Mouse (Mus musculus) liver, embryonic 16.5 days (tissue): Measurements from ENCODE around the gene Gm9573. TPM values are rescaled to one million over a fixed set of nuclear protein-coding genes. Genes with fewer than 3 reads are reported as not detected.

Experiments used
- ATAC-seq: fragments of 200-750 bp; cut with Nextera tagmentation; 2 replicates; pipeline ENCODE4 v1.8.0; 2017; ENCODE audit warnings: low read depth, mild to moderate bottlenecking, moderate number of reproducible peaks, moderate library complexity
- H3K27ac ChIP-seq: fragments of 300-500 bp; sonication (generic); 2 replicates; pipeline ENCODE4 v1.5.1; 2014; ENCODE audit warnings: mild to moderate bottlenecking, low read length
- H3K27me3 ChIP-seq: fragments of 300-500 bp; sonication (generic); 2 replicates; pipeline ENCODE4 v1.6.1; 2014; ENCODE audit warnings: low read depth, low read length, mixed read lengths; ENCODE audit not compliant: control insufficient read depth, insufficient read depth
- H3K36me3 ChIP-seq: fragments of 300-500 bp; sonication (generic); 2 replicates; pipeline ENCODE4 v1.6.1; 2014; ENCODE audit warnings: mild to moderate bottlenecking; ENCODE audit not compliant: control insufficient read depth, insufficient read depth
- H3K4me1 ChIP-seq: fragments of 300-500 bp; sonication (generic); 2 replicates; pipeline ENCODE4 v1.6.1; 2014; ENCODE audit warnings: low read depth, low read length, mixed read lengths; ENCODE audit not compliant: control insufficient read depth
- H3K4me2 ChIP-seq: fragments of 300-500 bp; sonication (generic); 2 replicates; pipeline ENCODE4 v1.6.1; 2014; ENCODE audit warnings: low read depth, low read length, mixed read lengths
- H3K4me3 ChIP-seq: fragments of 300-500 bp; sonication (generic); 2 replicates; pipeline ENCODE4 v1.5.1; 2014; ENCODE audit warnings: low read depth, mild to moderate bottlenecking, low read length
- H3K9ac ChIP-seq: fragments of 300-500 bp; sonication (generic); 2 replicates; pipeline ENCODE4 v1.6.1; 2014; ENCODE audit warnings: low read depth, low read length
- H3K9me3 ChIP-seq: fragments of 300-500 bp; sonication (generic); replicated peaks from 2 replicates; pipeline ENCODE4 v1.6.1; 2016; ENCODE audit warnings: low read length; ENCODE audit not compliant: control insufficient read depth
- WGBS: fragments of 180-500 bp; shearing (Covaris S2); extraction: QIAGEN DNeasy Blood & Tissue Kit; methylation state at CpG from one replicate; pipeline ENCODE4 v1.1.7; 2014; ENCODE audit not compliant: insufficient replicate concordance; 5-methylcytosine and 5-hydroxymethylcytosine counted together
- polyA plus RNA-seq: library from polyadenylated mRNA; unstranded; fragments of >200 nt; fragmentation: Nextera tagmentation; extraction: Ambion mirVana; gene quantifications from 2 replicates; pipeline ENCODE4 v1.2.1, GENCODE M21; 2015

The Gm9573 gene
- not detected in 2 replicates for polyA plus RNA-seq

GRCm38 (mm10) chr17:35626537-35626936 is at the start of gene Gm9573:
Gene Gm9573 (minus strand): TSS chr17:35626637.
- Histone ChIP-seq H3K36me3 (no peaks in the 10 kb centered on the region), H3K4me1 (no peaks in the 10 kb centered on the region), H3K9ac (no peak within 1 kb of the TSS), H3K27ac (no peak within 1 kb of the TSS), H3K4me2 (no peak within 1 kb of the TSS), H3K9me3 (no peaks in the 10 kb centered on the region), H3K4me3 (no peak within 1 kb of the TSS), H3K27me3 (no peaks in the 10 kb centered on the region)
- no peak for ATAC-seq
- WGBS = 68% methylated on average over 7 of the region's 7 CpGs

- peak; percentile 97 for ATAC-seq
- H3K9me3 ChIP-seq = no peaks in the 10 kb centered on the region
- H3K4me1 ChIP-seq = peaks cover 6% of the 10 kb centered on the region
- WGBS = 2% methylated on average over 23 of the region's 23 CpGs
- peak within 1 kb of the TSS; percentile 70 for H3K4me3 ChIP-seq
- no peaks in the 10 kb centered on the region for H3K27me3 ChIP-seq
- H3K36me3 ChIP-seq = no peaks in the 10 kb centered on the region
- H3K27ac ChIP-seq = no peak within 1 kb of the TSS
- H3K4me2 ChIP-seq = peak within 1 kb of the TSS; percentile 67
- peak within 1 kb of the TSS; percentile 80 for H3K9ac ChIP-seq
Observed at GRCm38 (mm10) chr17:35673416-35674035, 47.1 kb upstream of the Gm9573 start, which contains the start of gene Gtf2h4. Gene Gtf2h4 (minus strand): TSS chr17:35673739.

- no peaks in the 10 kb centered on the region for H3K9me3 ChIP-seq
- ATAC-seq = no peak
- no peaks in the 10 kb centered on the region for H3K27me3 ChIP-seq
- no peak overlapping the region for H3K27ac ChIP-seq
- no peak overlapping the region for H3K4me2 ChIP-seq
- H3K4me3 ChIP-seq = no peak overlapping the region
- no peaks in the 10 kb centered on the region for H3K36me3 ChIP-seq
- no peak overlapping the region for H3K9ac ChIP-seq
- peaks cover 10% of the 10 kb centered on the region for H3K4me1 ChIP-seq
- 85% methylated on average over 6 of the region's 6 CpGs for WGBS
Observed at GRCm38 (mm10) chr17:35672527-35672926, 46.1 kb upstream of the Gm9573 start.

GRCm38 (mm10) chr17:35671846-35672245 is 45.4 kb upstream of the Gm9573 start:
- H3K4me2 ChIP-seq = no peak overlapping the region
- no peak overlapping the region for H3K27ac ChIP-seq
- H3K9ac ChIP-seq = no peak overlapping the region
- H3K4me3 ChIP-seq = no peak overlapping the region
- H3K4me1 ChIP-seq = peaks cover 13% of the 10 kb centered on the region
- no peak for ATAC-seq
- 78% methylated on average over 6 of the region's 6 CpGs for WGBS
- H3K27me3 ChIP-seq = no peaks in the 10 kb centered on the region
- no peaks in the 10 kb centered on the region for H3K36me3 ChIP-seq
- H3K9me3 ChIP-seq = no peaks in the 10 kb centered on the region

- no peak overlapping the region for H3K4me3 ChIP-seq
- H3K4me2 ChIP-seq = no peak overlapping the region
- no peaks in the 10 kb centered on the region for H3K9me3 ChIP-seq
- 79% methylated on average over 9 of the region's 9 CpGs for WGBS
- no peak overlapping the region for H3K9ac ChIP-seq
- H3K4me1 ChIP-seq = peaks cover 16% of the 10 kb centered on the region
- no peak for ATAC-seq
- no peaks in the 10 kb centered on the region for H3K36me3 ChIP-seq
- no peaks in the 10 kb centered on the region for H3K27me3 ChIP-seq
- no peak overlapping the region for H3K27ac ChIP-seq
Observed at GRCm38 (mm10) chr17:35669731-35670130, 43.3 kb upstream of the Gm9573 start.

GRCm38 (mm10) chr17:35667334-35668065 is 41.1 kb upstream of the Gm9573 start, which contains the start of gene Vars2:
Gene Vars2 (minus strand): TSS chr17:35667592.
- Histone ChIP-seq H3K36me3 (no peaks in the 10 kb centered on the region; the same call in 1 of the 2 replicates), H3K4me2 (peak within 1 kb of the TSS; percentile 98), H3K27ac (peak within 1 kb of the TSS; percentile 52), H3K9me3 (no peaks in the 10 kb centered on the region), H3K9ac (peak within 1 kb of the TSS; percentile 77), H3K4me3 (peak within 1 kb of the TSS; percentile 85), H3K27me3 (no peaks in the 10 kb centered on the region), H3K4me1 (peaks cover 12% of the 10 kb centered on the region)
- peak; percentile 85 for ATAC-seq
- WGBS = under 1% methylated on average over 61 of the region's 61 CpGs

GRCm38 (mm10) chr17:35666851-35667256 is 40.4 kb upstream of the Gm9573 start:
- Histone ChIP-seq H3K4me3 (peak overlapping the region; percentile 85), H3K4me1 (peaks cover 11% of the 10 kb centered on the region), H3K9me3 (no peaks in the 10 kb centered on the region), H3K4me2 (peak overlapping the region; percentile 98), H3K9ac (peak overlapping the region; percentile 77), H3K36me3 (no peaks in the 10 kb centered on the region; the same call in 1 of the 2 replicates), H3K27ac (peak overlapping the region; percentile 52), H3K27me3 (no peaks in the 10 kb centered on the region)
- ATAC-seq = peak; percentile 9; the same call in 1 of the 2 replicates
- 5% methylated on average over 13 of the region's 13 CpGs for WGBS

GRCm38 (mm10) chr17:35665957-35666515 is 39.6 kb upstream of the Gm9573 start:
- H3K36me3 ChIP-seq = no peaks in the 10 kb centered on the region; the same call in 1 of the 2 replicates
- no peak overlapping the region for H3K4me2 ChIP-seq
- H3K9me3 ChIP-seq = no peaks in the 10 kb centered on the region
- no peak overlapping the region for H3K4me3 ChIP-seq
- ATAC-seq = no peak
- no peak overlapping the region for H3K27ac ChIP-seq
- H3K9ac ChIP-seq = no peak overlapping the region
- 71% methylated on average over 17 of the region's 17 CpGs for WGBS
- H3K27me3 ChIP-seq = no peaks in the 10 kb centered on the region
- H3K4me1 ChIP-seq = peaks cover 11% of the 10 kb centered on the region
